Mouse (Mus musculus): ENCODE data around the gene Gpr82. TPM values are rescaled to one million over a fixed set of nuclear protein-coding genes. Genes with fewer than 3 reads are reported as not detected.

The Gpr82 gene
- 0.23 and 0.50 TPM in 2 replicates for polyA plus RNA-seq (2015; fragmentation: Nextera tagmentation; extraction: Ambion mirVana)

DNA sequence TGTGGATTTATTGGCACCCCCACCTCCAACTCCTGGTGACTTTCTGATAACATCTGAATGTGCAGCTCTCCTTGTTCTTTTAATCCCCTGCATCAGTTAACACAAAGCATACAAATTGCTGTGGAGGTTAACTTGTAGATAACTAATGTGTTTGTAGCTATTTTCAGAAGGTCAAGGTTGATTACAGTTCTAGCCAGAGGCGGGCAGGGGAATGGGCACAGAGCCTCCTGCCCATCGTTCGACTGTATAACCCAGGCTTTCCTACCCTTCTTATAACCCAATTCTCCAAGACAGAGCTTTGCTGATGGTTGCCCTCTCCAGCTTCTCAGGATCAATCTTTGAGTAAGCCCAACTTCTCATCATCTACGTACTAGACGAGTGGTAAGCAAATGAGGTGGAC is at the start of gene Gpr82:
Gpr82 (plus strand) TSS at position 301 of the 400 bp plus-strand sequence.

GRCm38 (mm10) chrX:13631599-13632283 is 29.4 kb upstream of the Gpr82 start, which contains the start of gene Gpr34:
Gene Gpr34 (plus strand): TSS chrX:13632089.

Small RNA genes lying within 50 kb of the gene (microRNA-seq; reads per million reads assigned to microRNA genes)
- not detected for gene Gm25246

Other genes with a start within 250 kb of the Gpr82 start
- gene Nyx, start 195.3 kb upstream of the Gpr82 start, polyA plus RNA-seq (2015; fragmentation: Nextera tagmentation; extraction: Ambion mirVana) = 0.28 and 0.36 TPM in 2 replicates
- 7.0 and 8.6 TPM in 2 replicates for gene Gpr34, start 29.3 kb upstream of the Gpr82 start, polyA plus RNA-seq (2015; fragmentation: Nextera tagmentation; extraction: Ambion mirVana)
- 61.1 and 67.6 TPM in 2 replicates for gene Cask, start 190.0 kb downstream of the Gpr82 start, polyA plus RNA-seq (2015; fragmentation: Nextera tagmentation; extraction: Ambion mirVana)

Data from neural tube, postnatal 0 days (tissue).